Mouse (Mus musculus) c-Kit-negative CD71-positive TER-119-positive erythroid progenitor cells, embryonic 14.5 days (primary cell): ENCODE measurements around the gene Sufu.

Source experiments
- DNase-seq: peaks from one replicate; pipeline ENCODE4 v3.0.0-alpha.2; 2013; ENCODE audit warnings: low read depth, low spot score

The Sufu gene

DNA sequence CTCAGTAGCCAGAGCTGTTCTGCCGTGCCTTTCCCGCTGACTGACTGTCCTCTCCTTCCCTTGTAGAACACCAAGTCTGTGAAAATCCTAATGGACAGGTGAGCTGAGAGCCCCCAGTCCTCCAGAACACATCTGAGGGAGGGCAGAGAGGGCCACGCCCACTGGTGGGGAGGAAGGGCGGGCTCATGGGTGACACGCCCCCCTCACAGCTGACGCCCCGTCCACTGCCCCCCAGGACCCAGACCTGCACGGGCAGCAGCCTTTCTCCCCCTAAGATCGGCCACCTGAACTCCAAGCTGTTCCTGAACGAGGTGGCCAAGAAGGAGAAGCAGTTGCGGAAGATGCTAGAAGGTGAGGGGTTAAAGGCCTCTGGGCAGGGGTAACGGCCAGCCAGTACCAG lies 117.7 kb downstream of the Sufu start:
- DNase-seq, result no peak

DNA sequence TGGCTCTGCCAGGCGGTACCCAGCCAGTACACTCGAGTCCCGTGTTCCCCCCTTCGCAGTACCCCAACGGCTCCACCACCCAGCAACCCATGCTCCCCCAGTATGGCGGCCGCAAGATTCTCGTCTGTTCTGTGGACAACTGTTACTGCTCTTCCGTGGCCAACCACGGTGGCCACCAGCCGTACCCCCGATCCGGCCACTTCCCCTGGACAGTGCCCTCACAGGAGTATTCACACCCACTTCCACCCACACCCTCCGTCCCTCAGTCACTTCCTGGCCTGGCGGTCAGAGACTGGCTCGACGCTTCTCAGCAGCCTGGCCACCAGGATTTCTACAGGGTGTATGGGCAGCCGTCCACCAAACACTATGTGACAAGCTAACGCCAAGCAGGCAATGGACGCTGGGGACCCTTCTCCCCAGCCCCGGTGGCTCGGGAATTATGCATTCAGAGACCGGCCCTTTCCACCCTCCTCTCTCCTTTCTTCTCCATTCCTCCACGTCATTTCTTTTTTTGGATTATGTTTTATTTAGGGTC lies 118.7 kb downstream of the Sufu start:
- DNase-seq, result no peak

DNA sequence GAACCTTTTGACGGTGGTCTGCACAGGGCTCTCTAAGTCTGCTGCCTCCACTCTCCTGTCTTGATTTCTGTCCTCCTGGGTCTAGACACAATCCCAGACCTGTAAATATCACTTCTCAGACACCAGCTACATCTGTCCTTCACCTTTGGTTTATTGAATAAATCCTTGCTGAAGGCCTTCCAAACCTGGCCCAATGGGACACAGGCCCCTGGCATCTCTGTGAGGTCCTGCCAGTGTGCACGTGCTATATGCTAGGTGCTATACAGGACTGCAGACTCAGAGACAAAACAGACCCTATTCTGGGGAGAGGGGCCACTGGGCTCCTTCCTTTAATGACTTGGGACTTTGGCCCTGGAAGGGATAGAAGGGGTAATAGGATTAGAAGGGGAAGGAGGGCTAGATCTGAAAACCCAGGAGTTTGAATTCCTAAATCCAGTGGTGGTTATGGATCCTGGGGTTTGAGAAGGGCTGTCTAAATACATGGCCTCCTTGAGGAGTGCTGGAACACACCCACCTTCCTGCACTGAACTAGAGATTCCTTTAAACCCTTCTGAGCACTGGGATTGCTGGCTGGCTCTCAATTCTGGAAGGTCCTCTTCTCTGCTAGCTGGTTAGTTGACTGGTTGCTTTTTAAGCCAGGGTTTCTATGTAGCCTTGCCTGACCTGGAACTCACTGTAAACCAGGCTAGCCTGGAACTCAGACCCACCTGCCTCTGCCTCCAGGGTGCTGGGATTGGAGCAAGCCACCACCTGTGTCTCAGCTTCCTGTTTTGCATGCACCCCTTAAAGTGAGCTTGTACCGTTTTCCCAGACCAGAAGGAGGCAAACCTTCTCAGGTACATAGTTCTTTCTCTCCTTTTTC lies 120.2 kb downstream of the Sufu start:
- DNase-seq, result no peak

- no peak for DNase-seq
Observed at GRCm38 (mm10) chr19:46517529-46518351, 121.0 kb downstream of the Sufu start.

DNA sequence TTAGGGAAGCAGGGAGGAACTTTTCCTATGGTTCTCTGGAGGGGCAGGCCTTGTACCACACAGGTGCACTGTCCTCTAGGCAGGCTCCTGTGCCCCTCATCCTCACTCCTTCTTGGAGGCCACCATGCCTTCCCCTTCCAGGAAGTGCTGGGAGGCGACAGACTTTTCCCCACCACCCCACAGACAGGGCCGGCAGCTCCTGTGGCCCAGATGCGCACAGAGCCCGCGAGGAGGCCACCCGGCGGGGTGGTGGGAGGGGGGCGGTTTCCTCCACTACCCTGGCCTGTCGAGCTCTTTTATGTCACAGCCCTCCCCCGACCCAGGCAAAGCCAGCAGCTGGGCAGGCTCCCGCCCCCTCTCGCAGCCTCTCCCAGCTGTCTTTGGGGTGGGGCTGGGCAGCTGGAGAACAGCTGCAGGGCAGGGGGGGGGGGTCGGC lies 121.7 kb downstream of the Sufu start:
- DNase-seq, result no peak

GRCm38 (mm10) chr19:46518828-46519621 lies 122.3 kb downstream of the Sufu start:
- DNase-seq, result no peak

DNA sequence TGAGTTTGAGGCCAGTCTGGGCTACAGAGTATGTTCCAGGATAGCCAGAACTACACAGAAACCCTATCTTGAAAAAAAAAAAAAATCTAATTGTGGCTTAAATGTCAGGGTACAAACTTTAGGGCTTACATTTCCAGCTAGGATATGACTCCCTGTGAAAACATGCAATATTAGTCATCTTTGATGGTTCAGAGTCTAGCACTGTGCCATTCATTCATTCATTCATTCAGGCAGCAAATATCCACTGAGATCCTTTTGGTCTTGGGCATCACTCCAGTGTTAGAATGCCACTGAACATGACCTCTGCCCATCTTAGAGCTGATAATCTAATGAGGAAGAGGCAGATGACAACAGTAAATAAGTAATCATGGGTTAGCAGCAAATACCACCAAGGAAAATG lies 125.0 kb downstream of the Sufu start:
- DNase-seq, result no peak

DNA sequence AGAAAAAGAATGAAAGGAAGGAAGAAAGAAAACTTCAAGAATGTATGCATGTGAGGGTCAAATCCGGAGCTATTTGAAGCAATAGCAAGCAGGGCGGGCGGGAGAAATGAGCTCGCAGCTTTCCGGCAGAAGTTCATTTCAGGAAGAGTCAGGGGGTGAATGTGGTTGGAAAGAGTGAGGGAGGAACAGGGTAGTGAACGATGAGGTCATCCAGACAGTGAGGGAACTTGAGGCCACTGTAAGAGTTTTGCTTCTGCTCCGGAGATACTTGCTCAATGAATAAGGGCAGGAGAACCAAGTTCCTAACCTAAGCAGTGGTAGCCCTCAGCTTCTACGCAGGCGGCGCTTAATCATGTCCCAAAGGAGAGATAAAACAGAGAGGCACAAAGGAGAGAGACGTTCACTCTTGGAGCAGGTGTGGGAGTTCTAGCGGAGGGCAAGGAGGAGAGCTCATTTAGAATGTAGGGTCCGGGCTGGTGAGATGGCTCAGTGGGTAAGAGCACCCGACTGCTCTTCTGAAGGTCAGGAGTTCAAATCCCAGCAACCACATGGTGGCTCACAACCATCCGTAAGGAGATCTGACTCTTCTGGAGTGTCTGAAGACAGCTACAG lies 125.8 kb downstream of the Sufu start:
- DNase-seq, result no peak

- no peak for DNase-seq
Observed at GRCm38 (mm10) chr19:46523131-46523479, 126.4 kb downstream of the Sufu start.

DNA sequence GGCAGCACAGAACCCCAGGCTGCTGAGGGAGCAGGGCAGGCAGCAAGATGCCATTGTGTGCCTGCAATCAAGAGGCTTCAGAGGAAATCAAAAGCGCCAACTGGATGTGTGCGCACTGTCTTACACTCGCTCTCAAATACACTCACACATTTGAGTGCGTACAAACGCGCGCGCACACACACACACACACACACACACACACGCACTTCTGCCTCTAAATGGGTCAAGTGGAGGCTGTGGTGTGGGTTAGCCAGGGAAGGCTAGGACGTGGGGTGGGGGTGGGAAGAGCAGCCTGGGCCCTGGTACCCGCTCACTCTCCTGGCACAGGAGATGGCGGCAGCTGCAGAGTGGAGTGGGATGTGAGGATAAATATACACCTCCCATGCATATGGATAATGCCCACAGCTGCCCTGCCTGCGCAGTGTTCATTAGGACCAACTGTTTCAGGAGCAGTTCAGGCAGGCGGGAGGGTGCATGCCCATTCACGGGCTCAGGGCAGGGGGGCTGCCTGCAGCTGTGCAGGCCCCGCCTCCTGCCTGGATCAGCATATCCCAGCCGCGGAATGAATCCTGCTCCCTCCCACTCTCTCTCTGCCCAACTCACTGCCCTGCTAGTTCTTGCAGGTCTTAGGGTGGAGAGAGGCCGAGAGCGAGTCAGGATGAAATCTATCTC lies 126.9 kb downstream of the Sufu start:
- DNase-seq, result no peak

DNA sequence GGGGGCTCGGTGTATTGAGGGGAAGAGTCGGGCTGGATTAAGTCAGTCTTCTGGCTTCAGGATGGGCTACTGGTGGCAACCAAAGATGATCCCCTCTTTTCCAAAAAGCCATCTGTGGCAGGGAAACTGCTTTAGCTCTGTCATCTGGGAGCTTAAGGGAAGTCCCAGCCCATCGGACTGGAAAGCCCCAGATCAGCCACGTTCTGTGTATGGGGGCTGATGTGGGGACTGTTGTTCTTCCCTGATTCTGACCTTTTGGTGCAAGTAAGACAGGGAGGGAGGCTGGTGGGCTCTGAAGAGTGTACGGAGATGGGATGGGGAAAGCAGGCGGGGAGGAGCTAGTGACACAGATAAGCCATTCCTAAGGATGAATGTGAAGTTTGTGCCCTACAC lies 127.5 kb downstream of the Sufu start:
- no peak for DNase-seq

DNA sequence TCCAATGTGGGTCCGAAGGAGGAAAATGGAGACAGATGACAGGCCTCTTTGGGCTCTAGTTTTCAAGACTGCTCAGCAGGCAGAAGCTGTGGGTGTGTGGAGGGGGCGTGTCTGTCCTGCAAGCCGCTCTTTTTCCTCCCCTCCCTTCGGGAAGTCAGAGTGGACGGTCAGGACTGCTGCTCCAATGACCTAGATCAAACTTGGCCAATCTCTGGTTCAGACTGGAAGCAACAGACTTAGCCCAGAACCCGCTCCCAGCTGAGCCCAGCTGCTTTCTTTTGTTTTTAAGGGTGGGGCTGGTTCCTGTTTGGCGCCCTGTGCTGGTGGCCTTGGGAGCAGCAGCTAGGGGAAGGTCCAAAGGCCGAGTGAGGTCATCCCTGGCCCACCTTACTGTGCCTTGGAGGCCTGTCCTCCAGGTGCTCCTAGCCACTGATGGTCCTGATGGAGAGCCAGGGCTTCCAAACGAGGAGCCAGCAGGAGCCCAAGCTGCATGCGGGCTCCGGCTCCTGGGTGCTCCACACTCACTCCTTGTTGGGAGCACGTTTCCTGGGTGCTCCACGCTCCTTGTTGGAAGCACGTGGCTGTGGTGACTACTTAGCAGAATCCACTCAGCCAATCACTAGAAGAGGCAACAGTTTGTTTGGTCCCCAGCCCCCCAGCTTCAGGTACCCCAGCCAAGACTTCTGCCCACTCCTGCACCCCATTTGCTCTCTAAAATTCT lies 128.1 kb downstream of the Sufu start:
- no peak for DNase-seq

GRCm38 (mm10) chr19:46525691-46526631 lies 129.3 kb downstream of the Sufu start:
- no peak for DNase-seq

DNA sequence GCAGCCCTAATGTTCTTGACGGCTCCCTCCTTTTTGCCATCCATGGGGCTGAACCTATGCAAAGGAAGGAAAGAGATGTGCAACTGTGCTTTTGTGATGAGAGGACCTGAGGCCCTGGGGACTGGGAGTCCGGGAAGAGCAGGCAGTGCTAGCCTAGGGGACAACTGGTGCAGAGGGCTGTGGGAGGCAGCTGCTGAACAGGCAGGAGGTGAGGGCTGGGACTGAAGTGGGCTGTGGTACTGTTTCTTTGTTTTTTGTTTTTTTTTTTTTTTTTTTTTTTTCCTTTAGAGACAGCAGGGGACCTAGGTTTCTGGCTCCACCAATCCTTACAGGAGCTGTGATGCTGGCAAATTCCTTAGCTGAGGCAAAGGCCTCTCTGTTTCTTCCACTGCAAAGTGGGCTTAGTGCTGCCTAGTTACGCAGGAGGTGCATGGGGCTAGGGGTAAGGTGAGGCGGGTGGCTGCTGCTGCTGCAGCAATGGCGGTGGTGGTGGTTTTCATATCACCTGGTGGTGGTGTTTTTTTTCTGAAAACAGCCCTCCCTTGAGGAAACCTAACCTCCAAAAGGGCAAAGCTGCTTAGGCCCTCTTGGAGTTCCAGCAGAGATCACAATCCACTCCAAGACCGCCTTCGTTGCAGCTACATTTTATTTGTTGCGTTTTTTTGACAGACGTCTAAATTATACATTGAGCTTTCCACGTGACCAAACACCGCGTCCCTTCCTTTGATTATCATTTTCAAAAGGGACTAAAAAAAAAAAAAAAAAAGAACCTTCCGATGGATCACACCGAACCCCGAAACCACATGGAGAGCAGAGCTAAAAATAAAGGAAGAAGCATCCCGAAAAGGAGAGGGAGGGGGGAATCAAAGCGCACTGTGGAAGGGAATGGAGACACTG lies 131.2 kb downstream of the Sufu start:
- DNase-seq, result no peak

GRCm38 (mm10) chr19:46528529-46529213 lies 132.0 kb downstream of the Sufu start:
- no peak for DNase-seq

GRCm38 (mm10) chr19:46529601-46530448 lies 133.1 kb downstream of the Sufu start:
- no peak for DNase-seq
